Mouse (Mus musculus) MEL (cell line): ENCODE data around the gene Gm49358. TPM values are rescaled to one million over a fixed set of nuclear protein-coding genes. Genes with fewer than 3 reads are reported as not detected.

Experiments used
- DNase-seq: peaks from one replicate; pipeline ENCODE4 v3.0.0; 2011; ENCODE audit warnings: low read depth, low spot score
- H3K27ac ChIP-seq: 2 replicates; pipeline ENCODE4 v1.5.1; 2012; ENCODE audit warnings: low read depth, mild to moderate bottlenecking, control low read depth, low read length, moderate library complexity; ENCODE audit not compliant: control insufficient read depth
- H3K27me3 ChIP-seq, 2 experiments: fragments of 150-350 bp in 1 of 2; sonication (generic) in 1 of 2; 2 replicates each; pipeline ENCODE4 v1.6.1; 2012; ENCODE audit warnings: low read length in 2 of 2, mild to moderate bottlenecking in 2 of 2, improper control_type of control experiment in 1 of 2, moderate library complexity in 1 of 2; ENCODE audit not compliant: insufficient read depth in 2 of 2, control insufficient read depth in 1 of 2
- H3K36me3 ChIP-seq, 2 experiments: 2 replicates each; pipeline ENCODE4 v1.6.1; 2012 to 2014; ENCODE audit warnings: low read length in 2 of 2, improper control_type of control experiment in 1 of 2, inconsistent platforms in 1 of 2, mild to moderate bottlenecking in 1 of 2; ENCODE audit not compliant: insufficient read depth in 2 of 2, control insufficient read depth in 1 of 2
- H3K4me1 ChIP-seq, 2 experiments: fragments of 150-350 bp in 1 of 2; sonication (generic) in 1 of 2; 2 replicates each; pipeline ENCODE4 v1.6.1; 2012; ENCODE audit warnings: low read length in 2 of 2, improper control_type of control experiment in 1 of 2, mild to moderate bottlenecking in 1 of 2; ENCODE audit not compliant: insufficient read depth in 2 of 2, control insufficient read depth in 1 of 2
- H3K4me3 ChIP-seq, 2 experiments: fragments of 150-350 bp in 1 of 2; sonication (generic) in 1 of 2; 2 replicates each; pipeline ENCODE4 v1.5.1; 2012; ENCODE audit warnings: low read depth in 2 of 2, low read length in 2 of 2, mild to moderate bottlenecking in 2 of 2, moderate library complexity in 2 of 2, control low read depth in 1 of 2, improper control_type of control experiment in 1 of 2; ENCODE audit not compliant: control insufficient read depth in 1 of 2, insufficient read depth in 1 of 2
- H3K79me2 ChIP-seq: 2 replicates; pipeline ENCODE4 v1.6.1; 2012; ENCODE audit warnings: mild to moderate bottlenecking, low read length, moderate library complexity; ENCODE audit not compliant: control insufficient read depth, poor library complexity, insufficient read depth
- H3K9ac ChIP-seq: 2 replicates; pipeline ENCODE4 v1.6.1; 2012; ENCODE audit warnings: low read depth, mild to moderate bottlenecking, control low read depth, low read length, moderate library complexity; ENCODE audit not compliant: control insufficient read depth, poor library complexity, severe bottlenecking
- H3K9me3 ChIP-seq: fragments of 150-350 bp; sonication (generic); replicated peaks from 2 replicates; pipeline ENCODE4 v1.6.1; 2012; ENCODE audit warnings: mild to moderate bottlenecking, low read length, improper control_type of control experiment, moderate library complexity; ENCODE audit not compliant: insufficient read depth
- BHLHE40 ChIP-seq: IDR thresholded peaks from 2 replicates; pipeline ENCODE4 v1.6.1; 2012; ENCODE audit warnings: low read depth, mild to moderate bottlenecking, inconsistent platforms, low read length, improper control_type of control experiment, borderline replicate concordance
- CHD2 ChIP-seq: IDR thresholded peaks from 2 replicates; pipeline ENCODE4 v1.6.1; 2011; ENCODE audit warnings: low read length, improper control_type of control experiment
- CTCF ChIP-seq, 3 experiments: IDR thresholded peaks in 2 of 3; conservative IDR thresholded peaks in 1 of 3; 2 replicates each; pipeline ENCODE4 v1.5.1; 2011 to 2012; ENCODE audit warnings: low read length in 3 of 3, low read depth in 2 of 3, mild to moderate bottlenecking in 2 of 3, improper control_type of control experiment in 1 of 3, inconsistent platforms in 1 of 3, mixed read lengths in 1 of 3, moderate library complexity in 1 of 3; ENCODE audit not compliant: control insufficient read depth in 1 of 3, insufficient read depth in 1 of 3, poor library complexity in 1 of 3, severe bottlenecking in 1 of 3
- EP300 ChIP-seq, 2 experiments: IDR thresholded peaks; 2 replicates each; pipeline ENCODE4 v1.6.1; 2011; ENCODE audit warnings: improper control_type of control experiment in 2 of 2, low read length in 2 of 2, low read depth in 1 of 2, mild to moderate bottlenecking in 1 of 2
- GATA1 ChIP-seq: IDR thresholded peaks from 2 replicates; pipeline ENCODE4 v1.6.1; 2011; ENCODE audit warnings: low read depth, low read length, improper control_type of control experiment
- MAFK ChIP-seq: IDR thresholded peaks from 2 replicates; pipeline ENCODE4 v1.6.1; 2011; ENCODE audit warnings: low read depth, mild to moderate bottlenecking, low read length, improper control_type of control experiment, borderline replicate concordance
- MAZ ChIP-seq: IDR thresholded peaks from 2 replicates; pipeline ENCODE4 v1.6.1; 2012; ENCODE audit warnings: low read depth, mild to moderate bottlenecking, inconsistent platforms, low read length, improper control_type of control experiment
- MEF2A ChIP-seq: IDR thresholded peaks from 2 replicates; pipeline ENCODE4 v1.6.1; 2014; ENCODE audit warnings: low read depth, mild to moderate bottlenecking, inconsistent platforms, low read length, improper control_type of control experiment; ENCODE audit not compliant: poor library complexity, insufficient replicate concordance, severe bottlenecking; ENCODE audit errors: extremely low read depth
- MYB ChIP-seq: IDR thresholded peaks from 2 replicates; pipeline ENCODE4 v1.6.1; 2011; ENCODE audit warnings: mild to moderate bottlenecking, low read depth, low read length, improper control_type of control experiment
- NELFE ChIP-seq: IDR thresholded peaks from 2 replicates; pipeline ENCODE4 v1.6.1; 2011; ENCODE audit warnings: low read depth, low read length, improper control_type of control experiment
- NRF1 ChIP-seq: IDR thresholded peaks from 2 replicates; pipeline ENCODE4 v1.6.1; 2014; ENCODE audit warnings: low read depth, mild to moderate bottlenecking, inconsistent platforms, low read length, improper control_type of control experiment, moderate library complexity; ENCODE audit not compliant: poor library complexity, insufficient read depth, severe bottlenecking
- POLR2A ChIP-seq, 2 experiments: IDR thresholded peaks; 2 replicates each; pipeline ENCODE4 v1.6.1; 2011 to 2012; ENCODE audit warnings: low read length in 2 of 2, mild to moderate bottlenecking in 2 of 2, control low read depth in 1 of 2, improper control_type of control experiment in 1 of 2, low read depth in 1 of 2, moderate library complexity in 1 of 2; ENCODE audit not compliant: control insufficient read depth in 1 of 2, insufficient read depth in 1 of 2, poor library complexity in 1 of 2
- POLR2AphosphoS2 ChIP-seq: IDR thresholded peaks from 2 replicates; pipeline ENCODE4 v1.6.1; 2011; ENCODE audit warnings: low read length, improper control_type of control experiment
- RAD21 ChIP-seq: IDR thresholded peaks from 2 replicates; pipeline ENCODE4 v1.6.1; 2011; ENCODE audit warnings: mild to moderate bottlenecking, low read depth, low read length, improper control_type of control experiment
- RCOR1 ChIP-seq: IDR thresholded peaks from 2 replicates; pipeline ENCODE4 v1.6.1; 2012; ENCODE audit warnings: low read depth, mild to moderate bottlenecking, inconsistent platforms, low read length, improper control_type of control experiment
- SIN3A ChIP-seq: IDR thresholded peaks from 2 replicates; pipeline ENCODE4 v1.6.1; 2012; ENCODE audit warnings: low read length, improper control_type of control experiment, inconsistent platforms
- TAL1 ChIP-seq: IDR thresholded peaks from 2 replicates; pipeline ENCODE4 v1.6.1; 2012; ENCODE audit warnings: mild to moderate bottlenecking, inconsistent platforms, low read length, moderate library complexity, mixed read lengths
- UBTF ChIP-seq: IDR thresholded peaks from 2 replicates; pipeline ENCODE4 v1.6.1; 2012; ENCODE audit warnings: low read depth, mild to moderate bottlenecking, inconsistent platforms, low read length, improper control_type of control experiment, moderate library complexity, borderline replicate concordance; ENCODE audit not compliant: insufficient read depth
- ZC3H11A ChIP-seq: IDR thresholded peaks from 2 replicates; pipeline ENCODE4 v1.6.1; 2012; ENCODE audit warnings: low read depth, mild to moderate bottlenecking, inconsistent platforms, low read length, improper control_type of control experiment
- ZNF384 ChIP-seq: IDR thresholded peaks from 2 replicates; pipeline ENCODE4 v1.6.1; 2012; ENCODE audit warnings: low read depth, mild to moderate bottlenecking, inconsistent platforms, low read length, improper control_type of control experiment
- polyA plus RNA-seq, 2 experiments: library from polyadenylated mRNA; stranded (reverse) in 1 of 2; unstranded in 1 of 2; fragments of >175 nt in 1 of 2; fragments of >200 nt in 1 of 2; gene quantifications; 2 replicates each; pipeline versions ENCODE4 v1.2.1 to v1.2.4; 2012; ENCODE audit warnings: low replicate concordance in 2 of 2, low read depth in 1 of 2; ENCODE audit not compliant: insufficient read length in 2 of 2, insufficient read depth in 1 of 2, missing spikeins in 1 of 2
- total RNA-seq: library from RNA; depleted of rRNA; stranded (reverse); fragments of 300-350 nt; gene quantifications from 2 replicates; pipeline ENCODE4 v1.2.3, GENCODE M21; 2012

Gene Gm49358
- total and polyA plus RNA-seq, 3 experiments, result 1.3 TPM; not detected in 2

- no peaks in the 10 kb centered on the region for H3K4me1 ChIP-seq
- no peak overlapping the region for H3K9ac ChIP-seq
- TF ChIP-seq RCOR1 (no peak), MEF2A (no peak)
- H3K4me3 ChIP-seq, result no peak overlapping the region
- H3K27me3 ChIP-seq, result no peaks in the 10 kb centered on the region
- no peaks in the 10 kb centered on the region for H3K9me3 ChIP-seq
- H3K79me2 ChIP-seq, result no peaks in the 10 kb centered on the region
- H3K27ac ChIP-seq, result no peak overlapping the region
- DNase-seq, result no peak
- H3K36me3 ChIP-seq, result no peaks in the 10 kb centered on the region
Observed at GRCm38 (mm10) chr10:86765344-86765966, 1.7 kb downstream of the Gm49358 start.

- no peak for DNase-seq
- no peak overlapping the region for H3K9ac ChIP-seq
- no peak overlapping the region for H3K27ac ChIP-seq
- H3K27me3 ChIP-seq, result no peaks in the 10 kb centered on the region
- no peaks in the 10 kb centered on the region for H3K9me3 ChIP-seq
- H3K4me1 ChIP-seq, result peaks cover 11 to 12% of the 10 kb centered on the region in 2 experiments
- TF ChIP-seq SIN3A, result no peak
- TF ChIP-seq UBTF, result no peak
- TF ChIP-seq BHLHE40, result no peak
- no peak for TF ChIP-seq ZC3H11A
- no peak for TF ChIP-seq MEF2A
- TF ChIP-seq RCOR1, result no peak
- TF ChIP-seq EP300 (IDR thresholded peaks at IDR 0.05; ENCODE audit: low read depth in 1 of 2, low read length in 2 of 2), result no peak
- no peak for TF ChIP-seq RAD21
- no peak for TF ChIP-seq CHD2
- TF ChIP-seq POLR2A (IDR thresholded peaks at IDR 0.05; ENCODE audit: control insufficient read depth in 1 of 2, insufficient read depth in 1 of 2, low read depth in 1 of 2, low read length in 2 of 2, poor library complexity in 1 of 2), result no peak
- no peak for TF ChIP-seq ZNF384
- no peak for TF ChIP-seq MYB
- no peak for TF ChIP-seq MAFK
- TF ChIP-seq POLR2AphosphoS2, result no peak
- TF ChIP-seq TAL1, result no peak
- TF ChIP-seq GATA1, result no peak
- no peak for TF ChIP-seq MAZ
- TF ChIP-seq CTCF (IDR thresholded peaks at IDR 0.05 in 2 of 3, conservative IDR thresholded peaks at IDR 0.05 in 1 of 3; ENCODE audit: control insufficient read depth in 1 of 3, insufficient read depth in 1 of 3, low read depth in 2 of 3, low read length in 3 of 3, poor library complexity in 1 of 3, severe bottlenecking in 1 of 3), result no peak
- TF ChIP-seq NRF1, result no peak
- no peak for TF ChIP-seq NELFE
- H3K36me3 ChIP-seq, result peaks cover 0 to 12% of the 10 kb centered on the region in 2 experiments; a peak in 2 of 4 replicates
- no peak overlapping the region for H3K4me3 ChIP-seq
- no peaks in the 10 kb centered on the region for H3K79me2 ChIP-seq
Observed at GRCm38 (mm10) chr10:86769216-86769615, 5.4 kb downstream of the Gm49358 start.
